Mouse (Mus musculus): Measurements from ENCODE around the gene Shisa8.

The Shisa8 gene

GRCm38 (mm10) chr15:82223251-82223650 is 10.6 kb upstream of the Shisa8 start:
- DNase-seq (ENCODE audit: low spot score), result no peak

- no peak for DNase-seq (ENCODE audit: low spot score)
Measured at GRCm38 (mm10) chr15:82221104-82221860, 8.7 kb upstream of the Shisa8 start.

- no peak for DNase-seq (ENCODE audit: low spot score)
Measured at GRCm38 (mm10) chr15:82220003-82220675, 7.5 kb upstream of the Shisa8 start.

GRCm38 (mm10) chr15:82218778-82219666 is 6.4 kb upstream of the Shisa8 start:
- no peak for DNase-seq (ENCODE audit: low spot score)

GRCm38 (mm10) chr15:82217980-82218379 is 5.4 kb upstream of the Shisa8 start:
- no peak for DNase-seq (ENCODE audit: low spot score)

- DNase-seq (ENCODE audit: low spot score), result no peak
Measured at GRCm38 (mm10) chr15:82217039-82217438, 4.4 kb upstream of the Shisa8 start.

GRCm38 (mm10) chr15:82216142-82216827 is 3.7 kb upstream of the Shisa8 start:
- DNase-seq (ENCODE audit: low spot score), result no peak

GRCm38 (mm10) chr15:82215332-82216046 is 2.9 kb upstream of the Shisa8 start:
- no peak for DNase-seq (ENCODE audit: low spot score)

- DNase-seq (ENCODE audit: low spot score), result no peak
Measured at GRCm38 (mm10) chr15:82213222-82213621, 607 bp upstream of the Shisa8 start.

- DNase-seq (ENCODE audit: low spot score), result peak; percentile 61
Measured at GRCm38 (mm10) chr15:82211911-82212751, 484 bp downstream of the Shisa8 start.

- no peak for DNase-seq (ENCODE audit: low spot score)
Measured at GRCm38 (mm10) chr15:82211281-82211680, 1.3 kb downstream of the Shisa8 start.

GRCm38 (mm10) chr15:82210801-82211200 is 1.8 kb downstream of the Shisa8 start:
- DNase-seq (ENCODE audit: low spot score), result no peak

GRCm38 (mm10) chr15:82209295-82210050 is 3.1 kb downstream of the Shisa8 start:
- no peak for DNase-seq (ENCODE audit: low spot score)

GRCm38 (mm10) chr15:82208307-82208706 is 4.3 kb downstream of the Shisa8 start:
- no peak for DNase-seq (ENCODE audit: low spot score)

- no peak for DNase-seq (ENCODE audit: low spot score)
Measured at GRCm38 (mm10) chr15:82207504-82208219, 5.0 kb downstream of the Shisa8 start.

GRCm38 (mm10) chr15:82207105-82207459 is 5.5 kb downstream of the Shisa8 start:
- no peak for DNase-seq (ENCODE audit: low spot score)

GRCm38 (mm10) chr15:82206365-82207104 is 6.1 kb downstream of the Shisa8 start:
- DNase-seq (ENCODE audit: low spot score), result peak; percentile 96

GRCm38 (mm10) chr15:82204680-82205371 is 7.8 kb downstream of the Shisa8 start:
- no peak for DNase-seq (ENCODE audit: low spot score)
